Mouse (Mus musculus) inflammation-experienced regulatory T-cells, adult 6 months (primary cell): Measurements from ENCODE around the gene Taar5. TPM values are rescaled to one million over a fixed set of nuclear protein-coding genes. Genes with fewer than 3 reads are reported as not detected.

Source experiments
- ATAC-seq: one replicate; pipeline ENCODE4 v1.8.0; 2017
- polyA plus RNA-seq, 3 experiments: library from polyadenylated mRNA; unstranded; fragments of 100-300 nt; shearing (Covaris generic); gene quantifications; one replicate each; pipeline ENCODE4 v1.2.1; 2017

The Taar5 gene
- not detected for polyA plus RNA-seq

DNA sequence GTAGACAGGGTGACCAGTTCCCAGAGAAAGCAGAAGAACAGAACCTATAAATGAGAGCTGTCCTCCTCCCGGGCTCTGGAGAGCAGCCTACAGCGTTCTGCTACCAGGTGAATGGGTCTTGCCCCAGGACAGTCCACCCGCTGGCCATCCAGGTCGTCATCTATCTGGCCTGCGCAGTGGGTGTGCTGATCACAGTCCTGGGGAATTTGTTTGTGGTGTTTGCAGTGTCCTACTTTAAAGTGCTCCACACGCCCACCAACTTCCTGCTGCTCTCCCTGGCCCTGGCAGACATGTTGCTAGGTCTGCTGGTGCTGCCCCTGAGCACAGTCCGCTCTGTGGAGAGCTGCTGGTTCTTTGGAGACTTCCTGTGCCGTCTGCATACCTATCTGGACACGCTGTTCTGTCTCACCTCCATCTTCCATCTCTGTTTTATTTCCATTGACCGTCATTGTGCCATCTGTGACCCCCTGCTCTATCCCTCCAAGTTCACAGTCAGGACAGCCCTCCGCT is at the start of gene Taar5:
Taar5 (plus strand) TSS at position 51 of the 510 bp plus-strand sequence.
- no peak for ATAC-seq

DNA sequence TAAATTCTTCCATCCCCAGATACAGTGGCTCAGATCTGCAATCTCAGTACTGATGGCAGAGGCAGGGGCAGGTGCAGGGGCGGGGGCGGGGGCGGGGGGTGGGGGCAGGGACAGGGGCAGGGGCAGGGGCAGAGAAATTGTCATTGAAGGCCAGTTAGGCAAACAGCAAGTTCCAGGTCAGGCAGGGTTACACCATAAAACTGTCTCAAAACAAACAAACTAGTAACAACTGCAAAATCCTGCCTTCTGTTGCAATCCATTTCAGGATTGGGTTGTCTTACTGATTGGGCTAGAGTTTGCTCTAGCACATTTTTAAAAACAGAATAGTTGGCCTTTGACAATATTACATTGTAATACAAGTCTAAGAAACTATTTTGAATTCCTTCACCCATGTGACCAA is 48.0 kb upstream of the Taar5 start:
- no peak for ATAC-seq

DNA sequence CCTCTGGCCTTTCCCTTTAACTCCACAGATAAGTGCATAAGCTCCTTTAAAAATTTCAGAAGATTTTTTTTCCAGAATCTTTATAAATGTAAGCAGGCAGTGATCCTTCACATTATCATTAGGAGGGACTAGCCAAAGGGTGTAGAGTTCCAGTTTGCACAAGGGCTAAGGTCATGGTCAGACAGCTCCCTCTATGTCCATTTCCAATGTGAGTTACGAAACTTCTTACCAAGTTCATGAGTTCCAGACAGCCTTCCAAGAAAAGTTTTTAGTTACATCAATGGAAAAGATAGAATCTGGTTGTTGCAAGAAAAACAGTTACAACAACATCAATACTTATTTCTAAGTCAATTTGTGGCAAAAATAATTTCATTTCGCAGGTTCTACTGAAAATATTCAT is 46.6 kb upstream of the Taar5 start:
- no peak for ATAC-seq

DNA sequence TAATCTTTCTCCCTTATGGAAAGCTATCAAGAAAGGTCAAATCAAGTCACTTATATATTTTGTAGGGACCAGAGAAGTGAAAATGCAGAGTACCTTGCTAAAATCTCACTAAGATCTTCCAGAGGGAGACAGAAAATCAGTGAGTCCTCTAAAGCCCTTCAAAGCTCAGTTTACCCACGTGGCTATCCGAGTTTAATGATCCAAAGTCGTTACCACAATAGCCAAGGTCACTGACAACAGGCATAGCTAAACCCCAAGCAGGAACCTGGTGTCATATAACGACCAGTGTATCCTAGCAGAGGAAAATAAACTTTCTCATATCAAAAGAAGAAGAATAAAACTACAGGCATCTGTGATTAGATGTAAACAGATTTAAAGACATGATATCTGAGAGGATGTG is 32.9 kb upstream of the Taar5 start:
- ATAC-seq = no peak

DNA sequence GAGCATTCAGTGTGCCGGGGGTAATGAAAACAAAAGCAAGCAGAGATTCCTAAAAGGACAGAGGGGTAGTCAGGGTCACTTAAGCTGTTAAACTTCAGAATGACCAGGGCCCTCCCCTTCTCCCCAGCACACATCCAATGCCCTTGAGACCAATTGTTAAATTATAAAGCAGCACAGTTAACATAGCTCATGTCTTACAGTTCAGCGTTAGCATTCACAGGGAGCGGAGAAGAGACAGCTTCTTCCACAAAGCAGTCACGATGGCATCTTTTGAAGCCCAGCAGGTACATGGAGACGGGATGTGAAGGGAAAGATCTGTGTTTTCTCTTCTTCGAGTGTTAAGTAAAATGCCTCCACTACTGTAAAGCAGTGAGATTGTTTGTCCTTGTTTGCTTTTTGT is 32.2 kb upstream of the Taar5 start, which contains the start of gene Taar2:
Taar2 (plus strand) TSS at position 261 of the 400 bp plus-strand sequence.
- ATAC-seq = no peak

DNA sequence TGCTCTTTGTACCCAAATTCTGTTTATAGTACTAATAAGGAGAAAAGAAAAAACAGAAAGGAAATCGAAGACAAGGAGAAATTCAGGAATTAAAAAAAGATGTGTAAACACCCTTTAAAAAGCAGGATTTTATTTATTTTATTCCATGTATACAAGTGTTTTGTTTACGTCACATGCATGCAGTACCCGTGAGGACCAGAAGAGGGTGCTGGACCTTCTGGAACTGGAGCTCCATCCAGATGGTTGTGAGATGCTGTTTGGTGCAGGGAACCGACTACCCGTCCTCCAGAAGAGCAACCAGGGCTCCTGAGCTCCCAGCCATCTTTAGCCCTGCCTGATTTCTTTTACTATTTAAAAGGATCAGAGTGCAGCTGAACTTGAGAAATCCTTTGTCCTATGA is 28.0 kb upstream of the Taar5 start:
- ATAC-seq = no peak

DNA sequence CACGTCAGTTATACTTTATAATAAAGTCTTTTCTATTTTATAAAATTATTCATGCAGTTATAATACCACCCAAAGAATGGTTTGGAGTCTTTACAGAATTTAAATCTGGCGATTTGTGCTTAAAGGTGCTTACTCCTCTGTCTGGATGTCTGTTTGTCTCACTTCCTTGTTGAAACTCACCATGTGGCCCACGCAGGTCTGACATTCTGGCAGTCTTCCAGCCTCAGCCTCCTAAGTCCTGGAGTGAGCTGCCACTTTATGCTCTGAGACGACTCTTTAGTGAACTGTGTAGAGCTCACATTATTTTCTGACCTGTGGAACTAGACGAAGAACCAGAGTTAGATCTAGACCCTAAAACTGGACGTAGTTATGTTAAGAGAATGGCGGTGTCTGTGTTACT is 22.5 kb upstream of the Taar5 start:
- ATAC-seq = no peak

DNA sequence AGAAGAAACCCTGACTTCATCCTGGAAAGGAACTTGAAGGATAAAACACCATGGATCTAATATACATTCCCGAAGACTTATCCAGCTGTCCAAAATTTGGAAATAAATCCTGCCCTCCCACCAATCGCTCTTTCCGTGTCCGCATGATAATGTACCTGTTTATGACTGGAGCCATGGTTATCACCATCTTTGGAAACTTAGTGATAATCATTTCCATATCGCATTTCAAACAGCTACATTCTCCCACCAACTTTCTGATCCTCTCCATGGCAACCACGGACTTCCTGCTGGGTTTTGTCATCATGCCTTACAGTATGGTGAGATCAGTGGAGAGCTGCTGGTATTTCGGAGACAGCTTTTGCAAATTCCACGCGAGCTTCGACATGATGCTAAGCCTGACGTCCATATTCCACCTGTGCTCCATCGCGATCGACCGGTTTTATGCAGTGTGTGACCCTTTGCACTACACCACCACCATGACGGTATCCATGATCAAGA is 20.9 kb upstream of the Taar5 start, which contains the start of gene Taar3:
Taar3 (plus strand) TSS at position 51 of the 498 bp plus-strand sequence.
- no peak for ATAC-seq

DNA sequence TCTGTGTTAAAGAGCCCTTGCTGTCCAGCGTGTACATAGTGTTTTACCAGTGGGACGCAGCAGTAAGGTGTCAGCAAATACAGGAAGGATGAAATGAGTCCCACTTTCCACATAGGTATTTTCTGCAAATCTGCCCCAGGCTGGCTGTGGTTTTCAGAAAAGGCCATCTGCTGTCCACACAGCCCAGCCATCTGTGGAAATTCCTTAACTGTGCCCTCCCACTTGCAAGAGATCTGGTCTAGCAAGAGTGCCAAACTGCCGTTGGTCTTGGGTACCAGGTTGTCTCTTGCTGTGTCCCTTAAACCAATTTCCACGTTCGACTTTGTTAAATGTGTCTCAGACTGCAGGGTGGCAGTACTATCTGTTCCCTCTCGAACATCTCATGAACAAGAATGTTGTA is 18.8 kb upstream of the Taar5 start:
- ATAC-seq = no peak

DNA sequence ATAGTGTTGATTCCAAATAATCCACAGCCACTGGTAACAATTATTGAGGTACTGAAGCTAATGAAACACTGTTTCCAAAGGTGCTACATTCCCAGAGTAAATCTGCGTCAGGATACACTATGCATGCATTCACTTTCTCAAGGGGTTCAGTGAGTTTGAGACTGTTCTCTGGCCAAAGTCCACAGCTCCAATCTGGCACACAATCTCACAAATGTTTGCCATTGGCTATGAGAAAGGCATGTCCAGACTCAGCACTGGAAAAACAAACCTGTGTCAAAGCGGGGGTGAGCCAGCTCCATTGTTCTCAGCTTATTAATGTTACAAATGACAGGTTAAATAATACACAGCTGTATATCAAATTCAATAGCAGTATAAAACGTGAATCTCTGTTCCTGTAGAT is 11.4 kb upstream of the Taar5 start:
- ATAC-seq = no peak

DNA sequence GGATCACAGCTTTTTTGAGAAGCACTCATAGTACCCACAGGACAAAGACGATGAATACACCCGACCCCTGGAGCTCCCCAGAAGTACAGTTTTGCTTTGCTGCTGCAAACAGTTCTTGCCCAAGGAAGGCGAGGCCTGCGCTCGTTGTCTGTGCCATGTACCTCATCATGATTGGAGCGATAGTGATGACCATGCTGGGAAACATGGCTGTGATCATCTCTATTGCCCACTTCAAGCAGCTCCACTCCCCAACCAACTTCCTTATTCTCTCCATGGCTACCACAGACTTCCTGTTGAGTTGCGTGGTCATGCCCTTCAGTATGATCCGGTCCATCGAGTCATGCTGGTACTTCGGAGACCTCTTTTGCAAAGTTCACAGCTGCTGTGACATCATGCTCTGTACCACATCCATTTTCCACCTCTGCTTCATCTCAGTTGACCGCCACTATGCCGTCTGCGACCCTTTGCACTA is 10.0 kb upstream of the Taar5 start, which contains the start of gene Taar4:
Taar4 (plus strand) TSS at position 51 of the 472 bp plus-strand sequence.
- no peak for ATAC-seq

DNA sequence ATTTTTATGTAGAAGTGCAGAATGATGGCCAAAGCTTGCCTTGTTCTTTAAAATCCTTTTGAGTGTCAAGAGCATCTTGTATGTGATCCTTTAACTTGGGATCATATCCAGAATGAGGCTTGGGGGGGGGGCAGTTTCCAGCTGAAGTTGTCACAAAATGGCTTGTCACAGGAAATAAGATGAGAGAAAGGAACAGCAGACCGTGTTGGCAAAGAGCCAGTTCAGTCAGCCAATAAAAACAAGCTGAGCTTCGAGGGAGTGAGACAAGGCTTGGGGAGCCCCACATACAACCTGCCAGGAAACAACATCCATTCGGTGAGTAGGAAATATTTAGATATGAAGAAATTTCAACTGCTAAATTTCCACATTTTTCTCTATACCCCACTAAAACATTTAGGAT is 7.1 kb upstream of the Taar5 start:
- ATAC-seq = no peak

DNA sequence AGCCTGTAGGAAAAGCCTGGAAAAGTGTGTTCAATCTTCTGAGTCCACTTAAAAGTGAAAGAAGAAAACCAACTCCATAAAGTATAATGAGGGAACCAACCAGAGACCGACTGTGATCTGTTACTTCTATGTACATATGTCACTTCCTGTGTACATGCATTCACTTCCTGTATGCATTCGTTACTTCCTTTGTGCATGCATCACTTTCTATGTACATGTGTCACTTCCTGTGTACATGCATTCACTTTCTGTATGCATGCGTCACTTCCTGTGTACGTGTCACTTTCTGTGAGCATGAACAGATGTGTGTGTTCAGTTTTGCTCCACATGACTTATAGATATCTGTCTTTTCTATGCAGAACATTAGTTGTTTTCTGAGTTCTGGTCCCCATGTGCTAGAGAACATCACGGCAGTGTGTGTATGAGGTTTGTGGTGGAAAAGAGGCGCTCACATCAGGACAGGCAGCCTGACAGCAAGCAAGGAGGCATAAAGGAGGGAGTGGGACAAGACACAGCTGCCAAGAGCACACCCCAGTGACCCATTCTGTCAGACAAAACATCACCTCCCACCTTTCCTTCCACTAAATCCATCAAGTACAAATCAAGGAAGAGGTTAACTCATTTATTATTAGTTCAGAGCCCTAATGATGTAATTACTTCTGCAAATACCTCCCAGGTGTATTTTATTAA is 5.4 kb upstream of the Taar5 start:
- no peak for ATAC-seq

DNA sequence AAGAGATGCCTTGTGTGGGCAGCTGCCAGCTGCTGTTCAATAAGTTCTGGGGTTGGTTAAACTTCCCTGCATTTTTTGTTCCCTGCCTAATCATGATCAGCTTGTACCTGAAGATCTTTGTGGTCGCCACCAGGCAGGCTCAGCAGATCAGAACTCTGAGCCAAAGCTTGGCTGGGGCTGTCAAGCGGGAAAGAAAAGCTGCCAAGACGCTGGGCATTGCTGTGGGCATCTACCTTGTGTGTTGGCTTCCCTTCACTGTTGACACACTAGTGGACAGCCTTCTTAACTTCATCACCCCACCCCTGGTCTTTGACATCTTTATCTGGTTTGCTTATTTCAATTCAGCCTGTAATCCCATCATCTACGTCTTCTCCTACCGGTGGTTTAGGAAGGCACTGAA is 750 bp downstream of the Taar5 start:
- no peak for ATAC-seq

DNA sequence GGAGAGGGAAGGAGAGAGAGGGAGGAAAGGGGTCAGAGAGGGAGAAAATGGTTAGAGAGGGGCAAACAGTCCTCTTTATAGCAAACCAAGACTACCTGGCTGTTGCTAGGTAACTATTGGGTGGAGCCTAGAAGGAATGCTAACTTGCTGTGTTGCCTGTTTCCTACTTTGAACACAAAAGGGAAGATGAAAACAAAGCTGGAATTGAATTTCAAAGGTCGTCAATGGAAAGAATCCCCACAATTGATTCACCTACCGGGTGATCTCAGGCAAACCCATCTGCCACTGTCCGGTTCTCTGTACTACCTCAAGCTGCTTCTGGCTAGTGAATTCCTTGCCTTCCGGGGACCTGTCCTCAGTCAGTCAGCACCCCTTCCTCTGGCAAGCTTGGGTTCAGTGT is 7.5 kb downstream of the Taar5 start:
- no peak for ATAC-seq

DNA sequence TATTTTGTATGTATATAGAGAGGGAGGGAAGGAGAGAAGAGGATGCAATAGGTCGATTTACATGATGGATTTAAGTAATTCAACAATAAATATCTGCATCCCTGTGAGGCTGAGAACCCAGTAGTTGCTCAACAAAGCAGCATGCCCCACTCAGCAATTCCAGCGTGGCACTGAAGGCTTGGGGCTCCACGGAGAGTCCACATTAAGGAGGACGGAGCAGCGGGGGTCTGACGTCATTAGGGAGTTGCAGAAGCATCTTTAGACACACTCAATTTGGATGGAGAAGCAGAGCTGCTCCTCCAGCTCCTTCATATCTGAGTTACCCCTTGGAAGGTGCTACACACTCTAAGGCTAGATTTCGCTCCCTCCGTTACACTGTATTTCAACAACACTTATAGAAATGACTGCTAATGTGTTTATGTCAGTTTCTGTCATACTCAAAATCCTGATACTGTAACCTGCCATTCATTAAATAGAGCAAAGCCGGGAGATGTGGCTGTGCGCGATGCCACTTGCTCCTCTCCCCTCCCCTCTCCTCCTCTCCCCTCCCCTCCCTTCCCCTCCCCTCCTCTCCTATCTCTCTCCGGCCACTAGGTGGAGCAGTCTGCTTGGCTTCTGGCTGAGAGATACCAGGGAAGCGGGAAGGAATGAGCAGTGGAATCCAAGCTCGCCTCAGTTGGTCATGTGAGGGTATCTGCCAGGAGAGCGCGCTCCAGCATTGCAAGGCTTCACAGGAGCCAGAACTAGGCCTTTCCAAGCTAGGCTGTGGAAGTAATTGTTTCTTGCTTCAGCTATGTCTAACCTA is 8.6 kb downstream of the Taar5 start:
- ATAC-seq = no peak

DNA sequence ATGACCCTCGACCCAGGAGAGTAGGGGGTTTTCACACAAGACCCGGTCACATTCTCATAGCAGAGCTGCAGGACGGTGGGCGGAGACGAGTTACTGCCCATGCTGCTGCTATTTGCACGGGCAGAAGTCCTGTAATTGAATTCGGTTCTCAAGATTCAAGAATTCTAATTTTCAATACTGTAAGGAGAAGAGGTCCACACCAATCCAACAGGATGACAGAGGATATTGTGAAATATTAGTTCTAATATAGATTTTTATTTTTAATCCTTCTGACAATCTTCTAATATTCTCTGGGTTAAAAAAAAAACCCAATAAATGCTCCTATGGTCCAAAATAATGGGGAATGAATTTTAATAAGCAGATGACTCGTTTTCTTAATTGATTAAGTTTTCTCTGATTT is 15.0 kb downstream of the Taar5 start, which contains the start of gene Taar6:
Taar6 (minus strand) TSS at position 101 of the 400 bp plus-strand sequence.
- ATAC-seq = no peak

DNA sequence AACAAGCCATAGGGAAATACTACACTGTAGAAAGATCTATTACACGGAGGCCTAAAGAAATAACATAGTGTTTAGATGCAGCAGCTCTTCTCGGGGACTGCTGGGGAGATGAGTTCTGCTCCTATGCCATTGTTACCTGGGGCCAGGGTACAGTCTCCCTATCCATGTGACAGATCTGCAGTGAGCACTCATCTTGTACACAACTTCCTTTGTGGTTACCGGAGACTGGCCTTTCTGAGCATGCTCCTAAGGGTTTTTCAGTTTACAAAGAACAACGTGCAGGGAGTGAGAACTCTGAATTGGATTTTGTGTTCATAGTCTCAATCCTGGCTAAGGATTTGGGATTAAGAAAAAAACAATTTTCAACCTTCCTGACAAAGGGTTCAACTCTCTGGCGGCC is 15.9 kb downstream of the Taar5 start:
- ATAC-seq = no peak

DNA sequence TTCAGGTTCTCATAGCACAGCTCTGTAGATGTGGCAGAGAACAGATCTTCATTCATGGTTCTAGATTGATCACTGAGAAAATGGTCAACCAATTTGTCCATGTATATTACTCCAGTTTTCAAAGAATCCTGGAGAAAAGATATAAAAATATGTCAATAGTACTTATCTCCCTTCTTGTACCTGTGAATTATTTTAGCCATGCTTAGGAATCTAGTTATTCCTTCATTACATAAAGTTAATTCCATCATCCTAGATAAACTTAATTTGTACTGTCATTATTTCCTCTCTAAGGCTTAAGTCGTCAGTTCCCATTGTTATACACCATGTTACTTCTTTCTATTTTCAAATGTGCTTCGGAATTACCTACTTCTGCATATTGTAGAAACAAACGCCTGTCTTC is 22.9 kb downstream of the Taar5 start, which contains the start of gene Taar7a:
Taar7a (minus strand) TSS at position 101 of the 400 bp plus-strand sequence.
- ATAC-seq = no peak

DNA sequence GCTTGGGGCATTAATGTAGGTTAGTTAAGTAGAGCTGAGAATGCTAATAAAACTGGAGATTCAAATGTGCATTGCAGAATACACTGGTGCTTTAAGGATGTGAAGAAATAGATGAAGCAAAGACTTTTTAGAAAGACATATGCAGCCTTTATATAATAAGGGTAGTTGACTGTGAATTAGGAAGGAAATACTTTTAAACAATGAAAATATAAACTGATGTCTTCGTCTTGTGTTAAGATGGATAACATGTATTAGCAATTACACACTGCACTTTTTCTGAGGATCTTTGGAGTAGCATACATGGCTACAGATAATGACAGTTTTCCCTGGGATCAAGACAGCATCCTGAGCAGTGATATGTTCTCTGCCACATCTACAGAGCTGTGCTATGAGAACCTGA is 29.1 kb downstream of the Taar5 start, which contains the start of gene Taar7b:
Taar7b (plus strand) TSS at position 301 of the 400 bp plus-strand sequence.
- no peak for ATAC-seq

DNA sequence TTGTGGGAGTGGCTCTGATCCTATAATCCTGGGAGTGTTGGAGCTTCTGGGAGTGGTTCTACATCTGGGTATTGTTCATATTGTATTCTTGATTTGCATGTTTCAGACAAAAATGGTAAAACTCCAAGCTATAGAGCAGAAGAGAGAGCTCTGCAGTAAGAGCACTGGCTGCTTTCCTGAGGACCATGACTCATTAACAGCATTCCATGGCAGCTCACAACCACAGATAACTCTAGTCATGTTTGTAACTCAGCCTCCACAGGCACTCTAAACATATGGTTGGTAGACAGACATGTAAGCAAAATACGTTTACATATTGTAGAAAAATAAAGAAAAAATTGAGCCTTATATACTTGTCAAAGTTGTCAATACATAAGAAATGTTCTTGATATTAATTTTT is 35.9 kb downstream of the Taar5 start:
- no peak for ATAC-seq

DNA sequence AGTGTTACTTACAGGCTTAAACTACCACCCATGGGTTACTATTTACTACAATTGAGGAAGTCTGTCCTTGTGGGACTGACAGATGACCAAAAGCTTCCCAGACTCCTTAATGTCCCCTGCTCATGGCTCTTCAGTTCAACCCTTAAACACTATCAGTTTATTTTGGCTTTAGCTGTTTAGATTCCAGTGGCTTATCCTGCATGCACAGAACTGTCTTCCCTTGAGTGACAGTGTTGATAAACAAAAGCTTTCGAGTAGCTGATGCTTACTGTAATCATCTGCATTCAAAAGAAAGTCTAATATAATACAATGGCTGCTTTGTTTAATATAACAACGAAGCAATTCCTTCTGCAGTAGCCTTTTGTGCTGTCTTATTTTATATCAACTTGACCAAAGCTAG is 36.5 kb downstream of the Taar5 start:
- ATAC-seq = no peak

DNA sequence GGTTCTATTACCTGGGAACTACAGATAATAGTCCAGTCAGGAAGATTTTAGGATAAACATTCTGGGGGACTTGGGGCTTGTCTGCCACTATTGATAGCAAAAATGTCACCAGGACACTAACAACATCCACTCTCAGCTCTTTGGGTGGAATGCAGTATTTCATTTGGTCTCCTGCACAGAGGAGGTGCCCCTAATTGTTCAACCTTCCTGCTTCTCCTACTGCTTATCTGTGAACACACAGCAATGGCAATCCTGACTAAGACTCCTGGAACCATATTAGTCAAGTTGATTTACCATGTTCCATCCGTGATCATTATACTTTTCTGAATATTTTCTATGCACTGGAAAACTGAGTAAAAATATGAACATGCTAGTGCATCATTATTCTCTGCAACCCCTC is 37.6 kb downstream of the Taar5 start:
- no peak for ATAC-seq
